Mouse (Mus musculus) forebrain, embryonic 15.5 days (tissue): ENCODE results near the gene Heyl. TPM values are rescaled to one million over a fixed set of nuclear protein-coding genes. Genes with fewer than 3 reads are reported as not detected.

Experiments used
- ATAC-seq: fragments of 200-750 bp; cut with Nextera tagmentation; replicated peaks from 2 replicates; pipeline ENCODE4 v1.8.0; 2017; ENCODE audit warnings: mild to moderate bottlenecking, moderate TSS enrichment, moderate library complexity
- H3K27ac ChIP-seq: fragments of 300-500 bp; sonication (generic); replicated peaks from 2 replicates; pipeline ENCODE4 v1.5.1; 2015; ENCODE audit warnings: mild to moderate bottlenecking, inconsistent platforms
- H3K27me3 ChIP-seq: fragments of 300-500 bp; sonication (generic); 2 replicates; pipeline ENCODE4 v1.6.1; 2015; ENCODE audit warnings: inconsistent platforms
- H3K36me3 ChIP-seq: fragments of 300-500 bp; sonication (generic); 2 replicates; pipeline ENCODE4 v1.6.1; 2015; ENCODE audit warnings: mild to moderate bottlenecking, inconsistent platforms
- H3K4me1 ChIP-seq: fragments of 300-500 bp; sonication (generic); 2 replicates; pipeline ENCODE4 v1.6.1; 2015; ENCODE audit warnings: inconsistent platforms
- H3K4me2 ChIP-seq: fragments of 300-500 bp; sonication (generic); replicated peaks from 2 replicates; pipeline ENCODE4 v1.6.1; 2015; ENCODE audit warnings: mild to moderate bottlenecking, inconsistent platforms
- H3K4me3 ChIP-seq: fragments of 300-500 bp; sonication (generic); 2 replicates; pipeline ENCODE4 v1.5.1; 2015; ENCODE audit warnings: mild to moderate bottlenecking, inconsistent platforms
- H3K9ac ChIP-seq: fragments of 300-500 bp; sonication (generic); replicated peaks from 2 replicates; pipeline ENCODE4 v1.6.1; 2015; ENCODE audit warnings: mild to moderate bottlenecking, inconsistent platforms
- H3K9me3 ChIP-seq: fragments of 300-500 bp; sonication (generic); 2 replicates; pipeline ENCODE4 v1.6.1; 2016; ENCODE audit warnings: inconsistent platforms
- WGBS: fragments of 180-500 bp; shearing (Covaris S2); methylation state at CpG from one replicate; pipeline ENCODE4 v1.1.7; 2015; ENCODE audit warnings: mixed read lengths; 5-methylcytosine and 5-hydroxymethylcytosine counted together
- polyA plus RNA-seq: library from polyadenylated mRNA; unstranded; fragments of >200 nt; fragmentation: Nextera tagmentation; extraction: Ambion mirVana; gene quantifications from 2 replicates; pipeline ENCODE4 v1.2.1, GENCODE M21; 2015

Heyl gene
- polyA plus RNA-seq, 1 experiment from 2014 or later: 4.3 TPM

DNA sequence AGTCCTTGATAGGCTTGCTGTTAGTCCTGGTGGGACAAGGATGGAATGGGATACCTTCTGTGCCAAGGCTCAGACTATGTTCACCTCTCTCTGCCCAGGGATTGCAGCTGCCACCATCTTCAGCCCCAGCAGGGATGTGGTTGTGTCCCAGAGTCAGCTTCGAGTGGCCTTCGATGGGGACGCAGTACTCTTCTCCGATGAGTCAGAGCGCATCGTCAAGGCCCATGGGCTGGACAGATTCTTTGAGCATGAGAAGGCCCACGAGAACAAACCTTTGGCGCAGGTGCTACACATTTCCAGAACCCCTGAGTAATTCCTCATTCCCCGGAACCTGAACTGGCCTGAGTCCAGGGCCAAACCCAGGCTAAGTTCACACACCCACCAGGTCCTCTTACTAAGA lies 19.4 kb upstream of the Heyl start:
- Histone ChIP-seq H3K4me2 (no peak overlapping the region), H3K27ac (no peak overlapping the region), H3K27me3 (no peaks in the 10 kb centered on the region), H3K9ac (no peak overlapping the region), H3K4me3 (no peak overlapping the region), H3K4me1 (no peaks in the 10 kb centered on the region; the same call in 1 of the 2 replicates), H3K9me3 (no peaks in the 10 kb centered on the region), H3K36me3 (no peaks in the 10 kb centered on the region)
- no peak for ATAC-seq
- 94% methylated on average over 9 of the region's 9 CpGs for WGBS

DNA sequence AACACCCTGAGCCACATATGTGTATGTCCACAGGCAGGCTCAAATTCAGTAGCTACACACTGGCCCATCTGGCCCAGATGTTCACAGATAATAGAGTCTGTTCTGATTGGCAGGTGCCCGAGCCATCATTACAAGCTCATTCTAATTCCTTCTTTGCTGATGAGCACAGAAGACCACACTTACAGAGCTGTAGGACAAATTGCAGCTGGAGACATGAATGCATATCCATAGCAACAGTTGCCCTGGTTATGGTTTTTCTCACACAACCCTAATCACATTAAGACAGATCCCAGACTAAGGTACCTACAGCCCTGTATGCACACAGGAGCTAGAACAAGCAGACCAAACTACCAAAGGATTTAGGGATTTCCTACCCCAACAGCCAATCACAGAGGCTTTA lies 18.0 kb upstream of the Heyl start:
- peak; percentile 57 for ATAC-seq
- Histone ChIP-seq H3K9ac (no peak overlapping the region), H3K4me2 (no peak overlapping the region), H3K4me1 (no peaks in the 10 kb centered on the region; the same call in 1 of the 2 replicates), H3K9me3 (no peaks in the 10 kb centered on the region), H3K27me3 (no peaks in the 10 kb centered on the region), H3K4me3 (no peak overlapping the region), H3K36me3 (no peaks in the 10 kb centered on the region), H3K27ac (peak overlapping the region; percentile 55)
- WGBS: 65% methylated on average over 1 of the region's 1 CpGs

DNA sequence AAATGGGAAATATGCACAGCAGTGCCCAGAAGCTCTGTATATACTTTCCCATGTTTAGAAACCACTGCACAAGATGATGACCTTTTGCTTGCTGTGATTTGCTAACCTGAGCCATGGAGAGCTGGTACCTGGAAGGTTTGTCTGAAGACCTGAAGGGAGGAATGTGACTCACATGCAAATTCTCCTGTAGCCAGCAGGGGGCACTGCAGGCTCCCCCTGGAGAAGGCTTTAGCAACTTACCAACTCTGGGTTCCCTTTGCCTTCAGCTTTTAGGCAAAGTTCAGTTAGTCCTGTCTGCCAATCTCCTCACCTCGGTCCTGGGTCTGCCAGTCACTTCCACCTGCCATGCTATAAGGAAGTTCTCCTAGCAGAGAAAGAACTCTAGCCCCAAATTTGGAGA lies 16.6 kb upstream of the Heyl start:
- H3K4me3 ChIP-seq: no peak overlapping the region
- H3K9ac ChIP-seq: no peak overlapping the region
- H3K4me1 ChIP-seq: no peaks in the 10 kb centered on the region; the same call in 1 of the 2 replicates
- no peaks in the 10 kb centered on the region for H3K36me3 ChIP-seq
- no peaks in the 10 kb centered on the region for H3K9me3 ChIP-seq
- H3K4me2 ChIP-seq: no peak overlapping the region
- no peaks in the 10 kb centered on the region for H3K27me3 ChIP-seq
- WGBS: 17% methylated on average over 1 of the region's 1 CpGs
- no peak for ATAC-seq
- no peak overlapping the region for H3K27ac ChIP-seq

DNA sequence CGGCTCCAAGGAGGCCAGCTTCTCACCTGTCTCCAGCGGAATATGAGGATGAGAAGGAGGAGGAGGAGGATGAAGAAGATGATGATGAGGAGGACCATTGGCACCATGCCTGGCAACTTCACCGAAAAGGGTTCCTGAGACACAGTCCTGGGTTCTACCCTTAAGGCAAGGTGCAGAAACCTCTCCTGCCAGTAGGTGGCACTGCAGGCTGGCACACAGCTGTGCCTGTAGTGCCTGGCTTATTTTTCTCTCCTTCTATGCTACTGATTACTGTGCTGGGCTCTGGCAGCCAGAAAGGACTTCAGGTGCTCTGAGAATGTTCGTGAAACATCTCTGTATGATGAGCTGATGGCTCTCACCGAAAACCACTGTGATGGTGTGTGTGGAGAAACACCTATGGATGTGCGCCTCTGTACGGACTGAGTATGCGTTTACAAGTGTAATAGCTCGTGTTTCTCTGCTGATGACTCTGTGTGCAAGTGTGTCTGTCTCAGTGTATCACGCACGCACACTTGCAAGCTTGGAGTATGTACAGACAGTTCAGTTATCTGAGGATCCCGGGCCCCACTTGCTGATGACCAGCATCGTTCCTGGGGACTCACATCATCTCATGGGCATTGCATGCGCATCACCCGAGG lies 13.5 kb upstream of the Heyl start:
- H3K36me3 ChIP-seq: no peaks in the 10 kb centered on the region
- H3K9me3 ChIP-seq: no peaks in the 10 kb centered on the region
- WGBS: 76% methylated on average over 15 of the region's 15 CpGs
- H3K4me2 ChIP-seq: no peak overlapping the region
- no peak overlapping the region for H3K4me3 ChIP-seq
- no peak overlapping the region for H3K9ac ChIP-seq
- no peaks in the 10 kb centered on the region for H3K27me3 ChIP-seq
- peak; percentile 76 for ATAC-seq
- H3K4me1 ChIP-seq: no peaks in the 10 kb centered on the region; the same call in 1 of the 2 replicates
- no peak overlapping the region for H3K27ac ChIP-seq

DNA sequence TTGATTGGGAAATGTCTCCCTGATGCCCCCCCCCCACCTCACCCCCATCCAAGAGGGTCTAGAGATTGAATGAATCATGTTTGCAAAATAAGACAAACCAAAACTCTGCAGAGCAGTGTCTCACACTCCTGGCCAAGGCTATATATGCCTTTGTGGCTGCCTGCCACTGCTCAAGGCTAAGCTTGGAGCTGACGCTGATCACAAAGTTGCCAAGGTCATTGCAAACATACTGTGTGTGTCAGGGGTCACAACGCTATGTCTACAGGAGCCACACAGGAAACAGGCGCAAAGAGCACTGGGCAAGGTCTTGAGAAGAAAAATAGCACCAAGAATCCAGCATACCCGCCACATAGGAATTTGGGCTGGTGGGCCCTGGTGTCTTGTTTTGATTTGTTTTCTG lies 12.7 kb upstream of the Heyl start:
- Histone ChIP-seq H3K9me3 (no peaks in the 10 kb centered on the region), H3K36me3 (no peaks in the 10 kb centered on the region), H3K27me3 (no peaks in the 10 kb centered on the region), H3K27ac (no peak overlapping the region), H3K4me2 (no peak overlapping the region), H3K4me3 (no peak overlapping the region), H3K9ac (no peak overlapping the region), H3K4me1 (no peaks in the 10 kb centered on the region)
- ATAC-seq: no peak
- 94% methylated on average over 4 of the region's 4 CpGs for WGBS

DNA sequence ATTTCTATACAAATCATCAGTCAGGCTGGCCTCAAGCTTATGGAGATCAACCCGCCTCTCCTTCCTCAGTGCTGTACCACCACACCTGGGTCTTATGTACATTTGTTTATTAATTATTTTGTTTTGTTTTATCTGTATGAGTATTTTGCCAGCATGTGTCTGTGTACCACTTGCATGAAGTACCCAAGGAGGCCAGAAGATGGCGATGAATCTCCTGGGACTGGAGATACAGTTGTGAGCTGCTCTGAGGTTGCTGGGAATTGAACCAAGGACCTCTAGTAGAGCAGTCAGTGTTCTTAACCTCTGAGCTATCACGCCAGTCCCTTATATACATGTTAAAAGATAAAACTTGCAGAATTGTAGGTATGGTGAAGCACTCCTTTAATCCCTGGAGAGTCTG lies 10.0 kb upstream of the Heyl start:
- Histone ChIP-seq H3K4me2 (no peak overlapping the region), H3K36me3 (no peaks in the 10 kb centered on the region), H3K4me3 (no peak overlapping the region), H3K9ac (no peak overlapping the region), H3K4me1 (no peaks in the 10 kb centered on the region), H3K9me3 (no peaks in the 10 kb centered on the region), H3K27ac (no peak overlapping the region), H3K27me3 (no peaks in the 10 kb centered on the region)
- 42% methylated on average over 3 of the region's 3 CpGs for WGBS
- ATAC-seq: no peak

DNA sequence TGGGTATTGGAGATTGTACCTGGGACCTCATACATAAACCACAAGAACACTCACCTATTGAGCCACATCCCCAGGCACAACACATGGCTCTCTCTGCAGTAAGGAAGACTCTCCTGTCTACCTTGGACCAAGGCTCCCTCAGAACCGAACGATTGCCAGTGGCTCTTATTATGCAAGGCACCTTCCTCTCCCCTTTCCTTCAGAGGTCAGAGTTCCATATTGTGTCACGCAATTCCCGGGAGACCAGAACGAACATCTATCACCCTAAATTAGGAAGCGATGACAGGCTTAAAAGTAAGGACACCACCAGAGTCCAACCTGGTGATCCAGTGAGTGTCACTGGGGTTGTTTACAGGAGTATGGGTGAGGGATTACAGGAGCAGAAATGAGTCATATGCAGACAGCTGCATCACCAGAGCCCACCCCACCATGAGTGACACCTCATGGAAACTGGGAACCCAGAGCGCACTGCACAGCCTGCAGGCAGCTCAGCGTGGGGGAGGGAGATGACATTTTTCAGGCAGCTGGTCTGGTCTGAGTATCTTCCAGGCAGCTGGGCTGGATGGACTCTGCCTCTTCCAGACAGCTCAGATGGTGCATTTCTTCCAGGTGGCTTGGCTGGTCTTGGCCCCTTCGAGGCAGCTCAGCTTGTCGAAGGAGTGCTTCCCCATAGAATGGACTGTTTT lies 7.5 kb upstream of the Heyl start:
- Histone ChIP-seq H3K4me1 (no peaks in the 10 kb centered on the region), H3K27ac (no peak overlapping the region), H3K36me3 (no peaks in the 10 kb centered on the region), H3K4me3 (no peak overlapping the region), H3K9me3 (no peaks in the 10 kb centered on the region), H3K4me2 (no peak overlapping the region), H3K9ac (no peak overlapping the region), H3K27me3 (no peaks in the 10 kb centered on the region)
- no peak for ATAC-seq
- 81% methylated on average over 10 of the region's 10 CpGs for WGBS

DNA sequence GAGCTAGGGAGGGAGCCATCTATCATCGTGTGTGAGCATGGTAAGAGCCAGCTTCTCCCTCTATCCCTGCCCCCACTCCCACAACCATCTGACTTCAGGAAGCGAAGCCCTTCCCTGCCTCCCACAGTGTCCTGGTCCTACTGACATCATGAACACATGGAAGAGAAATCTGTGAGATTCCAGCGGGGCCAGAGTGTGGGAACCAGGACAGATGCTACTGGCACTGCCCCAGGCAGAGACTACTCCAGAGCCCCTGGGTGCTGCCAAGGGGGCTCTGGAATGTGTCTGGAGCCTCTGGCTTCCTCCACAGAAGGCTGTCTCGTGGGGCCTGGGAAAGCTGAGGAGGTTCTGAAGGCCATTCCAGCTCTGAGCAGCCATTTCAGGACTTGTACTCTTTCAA lies 5.6 kb upstream of the Heyl start:
- 56% methylated on average over 4 of the region's 4 CpGs for WGBS
- ATAC-seq: no peak
- H3K27ac ChIP-seq: no peak overlapping the region
- H3K4me1 ChIP-seq: no peaks in the 10 kb centered on the region
- no peak overlapping the region for H3K9ac ChIP-seq
- H3K9me3 ChIP-seq: no peaks in the 10 kb centered on the region
- no peak overlapping the region for H3K4me3 ChIP-seq
- H3K27me3 ChIP-seq: peaks cover 6% of the 10 kb centered on the region; the same call in 1 of the 2 replicates
- no peaks in the 10 kb centered on the region for H3K36me3 ChIP-seq
- no peak overlapping the region for H3K4me2 ChIP-seq

DNA sequence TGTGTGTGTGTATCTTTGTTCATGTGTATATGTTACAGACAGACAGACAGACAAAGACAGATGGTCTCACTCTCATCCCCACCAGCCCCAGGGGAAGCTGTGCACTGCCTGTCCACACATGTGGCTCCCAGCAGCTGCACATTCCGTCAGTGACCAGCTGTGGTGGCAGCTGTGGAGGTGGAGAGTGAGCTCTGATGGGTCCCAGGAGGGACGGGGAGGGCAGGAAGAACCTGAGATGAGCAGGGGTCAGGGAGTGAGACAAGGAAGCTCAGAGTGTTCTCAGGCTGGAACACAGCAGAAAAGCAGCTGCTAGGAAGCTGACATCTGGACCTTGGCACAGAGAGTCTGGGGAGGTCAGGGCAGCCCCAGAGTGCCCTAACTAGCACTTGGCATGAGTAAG lies 5.1 kb upstream of the Heyl start:
- 58% methylated on average over 2 of the region's 2 CpGs for WGBS
- Histone ChIP-seq H3K9me3 (no peaks in the 10 kb centered on the region), H3K4me3 (no peak overlapping the region), H3K4me2 (no peak overlapping the region), H3K36me3 (no peaks in the 10 kb centered on the region), H3K27me3 (peaks cover 11% of the 10 kb centered on the region; the same call in 1 of the 2 replicates), H3K9ac (no peak overlapping the region), H3K27ac (no peak overlapping the region), H3K4me1 (no peaks in the 10 kb centered on the region)
- ATAC-seq: no peak

DNA sequence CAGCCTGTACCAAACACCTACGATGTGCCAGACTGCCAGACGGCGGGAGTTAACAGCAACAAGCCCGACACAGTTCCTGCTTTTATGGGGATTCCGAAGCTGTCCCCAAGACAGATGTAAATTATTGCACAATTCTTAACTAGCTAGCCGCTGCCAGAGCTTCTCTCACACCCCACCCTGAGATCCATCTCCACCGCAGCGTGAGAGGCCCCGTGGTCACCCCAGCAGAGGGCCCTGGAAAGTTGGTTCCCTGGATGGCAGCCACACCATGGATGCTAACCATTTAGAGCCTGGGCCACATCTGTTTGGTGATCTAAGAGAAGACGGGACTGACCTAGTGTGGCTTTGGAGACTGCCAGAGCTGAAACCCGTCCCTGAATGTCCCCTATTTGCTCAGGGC lies 4.2 kb upstream of the Heyl start:
- peaks cover 8% of the 10 kb centered on the region for H3K4me1 ChIP-seq
- peaks cover 20% of the 10 kb centered on the region; the same call in 1 of the 2 replicates for H3K27me3 ChIP-seq
- WGBS: 89% methylated on average over 11 of the region's 11 CpGs
- no peaks in the 10 kb centered on the region for H3K36me3 ChIP-seq
- H3K4me2 ChIP-seq: no peak overlapping the region
- H3K4me3 ChIP-seq: no peak overlapping the region
- no peak overlapping the region for H3K9ac ChIP-seq
- H3K9me3 ChIP-seq: no peaks in the 10 kb centered on the region
- no peak overlapping the region for H3K27ac ChIP-seq
- no peak for ATAC-seq

DNA sequence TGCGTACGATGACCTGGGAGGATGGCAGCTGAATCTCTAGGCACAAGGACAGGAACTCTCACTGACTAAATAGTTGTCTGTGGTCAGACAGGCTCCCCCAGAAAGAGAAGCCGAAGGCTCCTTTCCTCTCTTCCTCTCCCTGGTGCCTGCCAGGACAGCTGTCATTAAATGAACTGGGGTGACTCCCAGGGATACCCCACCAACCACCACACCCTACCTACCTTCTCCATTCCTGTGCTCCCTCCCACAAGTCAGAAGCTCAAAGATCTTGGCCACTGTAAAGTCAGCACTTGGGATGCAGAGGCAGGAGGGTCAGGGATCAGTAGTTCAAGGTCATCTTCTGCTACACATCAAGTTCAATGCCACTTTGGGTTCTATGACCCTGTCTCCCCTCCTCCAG lies 515 bp upstream of the Heyl start:
- 81% methylated on average over 3 of the region's 3 CpGs for WGBS
- no peak for ATAC-seq
- H3K4me3 ChIP-seq: no peak overlapping the region
- H3K27ac ChIP-seq: no peak overlapping the region
- no peaks in the 10 kb centered on the region for H3K36me3 ChIP-seq
- H3K4me2 ChIP-seq: no peak overlapping the region
- H3K27me3 ChIP-seq: peaks cover 21% of the 10 kb centered on the region; the same call in 1 of the 2 replicates
- H3K9ac ChIP-seq: no peak overlapping the region
- H3K4me1 ChIP-seq: peaks cover 8% of the 10 kb centered on the region
- no peaks in the 10 kb centered on the region for H3K9me3 ChIP-seq

DNA sequence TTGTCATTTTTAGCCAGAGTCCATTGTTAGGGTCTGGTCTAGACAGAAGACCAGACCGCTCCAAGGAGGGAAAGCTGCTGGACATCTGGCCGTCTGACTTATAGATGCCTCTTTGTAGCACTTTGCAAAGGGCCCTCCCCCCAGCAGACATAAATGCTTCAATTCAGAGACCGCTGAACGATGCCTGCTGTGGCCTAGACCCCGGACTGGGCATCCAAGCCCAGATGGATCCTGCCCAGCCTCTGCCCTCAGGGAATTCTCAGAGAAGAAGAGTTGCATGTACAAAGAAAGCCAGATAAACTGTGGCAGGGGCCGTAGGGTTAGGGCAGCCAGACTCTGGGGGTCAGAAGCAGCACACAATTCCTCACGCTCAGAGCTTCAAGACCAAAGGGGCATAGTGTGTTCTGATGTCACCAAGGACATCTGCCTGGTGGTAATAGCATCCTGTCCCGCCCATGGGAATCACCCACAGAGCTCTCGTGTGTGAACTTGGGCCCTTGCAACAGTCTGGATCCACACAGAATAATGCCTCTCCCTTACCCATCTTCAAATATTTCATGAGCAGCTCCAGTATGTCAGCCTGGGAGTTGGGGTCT lies 2.6 kb downstream of the Heyl start:
- no peak overlapping the region for H3K9ac ChIP-seq
- no peaks in the 10 kb centered on the region for H3K9me3 ChIP-seq
- H3K27ac ChIP-seq: no peak overlapping the region
- H3K4me2 ChIP-seq: no peak overlapping the region
- H3K27me3 ChIP-seq: peaks cover 46% of the 10 kb centered on the region; the same call in 1 of the 2 replicates
- no peak for ATAC-seq
- WGBS: 72% methylated on average over 9 of the region's 9 CpGs
- no peak overlapping the region for H3K4me3 ChIP-seq
- H3K4me1 ChIP-seq: peaks cover 16% of the 10 kb centered on the region
- no peaks in the 10 kb centered on the region for H3K36me3 ChIP-seq
